Mouse (Mus musculus) cerebellum, postnatal 36 days (tissue): ENCODE results near the gene Prl2c3.
"Not testable (repeated sequence)": the region's sequence is repeated elsewhere in the genome, so short reads cannot be mapped to it uniquely, and the experiment has no call there.

Experiments used
- DNase-seq, 2 experiments: peaks; one replicate each; pipeline ENCODE4 v3.0.0; 2021 to 2022; ENCODE audit warnings: mixed read lengths in 2 of 2

The Prl2c3 gene

GRCm38 (mm10) chr13:12799979-12800378 is at the start of gene Prl2c3:
Gene Prl2c3 (minus strand): TSS chr13:12800079.
- not testable (repeated sequence) for DNase-seq

- DNase-seq, result not testable (repeated sequence)
These were observed 48.4 kb upstream of the Prl2c3 start for GRCm38 (mm10) chr13:12848254-12848653.

- not testable (repeated sequence) for DNase-seq
These were observed 44.8 kb upstream of the Prl2c3 start for GRCm38 (mm10) chr13:12844701-12845100.

- DNase-seq, result not testable (repeated sequence)
These were observed 37.7 kb upstream of the Prl2c3 start for GRCm38 (mm10) chr13:12837546-12837945.

- no peak for DNase-seq
These were observed 31.9 kb upstream of the Prl2c3 start for GRCm38 (mm10) chr13:12831769-12832168.

GRCm38 (mm10) chr13:12829031-12829430 is 29.2 kb upstream of the Prl2c3 start:
- DNase-seq, result no peak

- DNase-seq, result not testable (repeated sequence)
These were observed 24.8 kb upstream of the Prl2c3 start for GRCm38 (mm10) chr13:12824500-12825176.

GRCm38 (mm10) chr13:12813734-12814424 is 14.0 kb upstream of the Prl2c3 start:
- not testable (repeated sequence) for DNase-seq

GRCm38 (mm10) chr13:12809591-12809990 is 9.7 kb upstream of the Prl2c3 start:
- DNase-seq, result no peak

GRCm38 (mm10) chr13:12808793-12809512 is 9.1 kb upstream of the Prl2c3 start:
- DNase-seq, result not testable (repeated sequence)

GRCm38 (mm10) chr13:12806496-12806895 is 6.6 kb upstream of the Prl2c3 start:
- not testable (repeated sequence) for DNase-seq

GRCm38 (mm10) chr13:12769442-12770091 is 30.3 kb downstream of the Prl2c3 start:
- not testable (repeated sequence) for DNase-seq
